Mouse (Mus musculus) gastrocnemius, postnatal 14 days (tissue): Measurements from ENCODE around the gene Nr2c2ap. TPM values are rescaled to one million over a fixed set of nuclear protein-coding genes. Genes with fewer than 3 reads are reported as not detected.

Source experiments
- microRNA-seq, 2 experiments: library from miRNA; unstranded; fragments of <30 nt; microRNA quantifications; one replicate each; pipeline ENCODE4 v1.2.0; 2021
- total RNA-seq, 2 experiments: library from RNA; stranded (reverse); gene quantifications; 2 replicates each; pipeline ENCODE4 v1.2.3; 2021

Gene Nr2c2ap
- total RNA-seq, 2 experiments from 2014 or later: 2.2 to 4.4 TPM

Small RNAs within 50 kb of the gene (microRNA-seq; reads per million reads assigned to microRNA genes)
- gene Mir7066: 0 reads per million in 2 experiments

Other genes with a start within 250 kb of the Nr2c2ap start
- gene Cilp2, start 243.6 kb upstream of the Nr2c2ap start, total RNA-seq: 10 to 100 TPM; 26.6 to 27.8 TPM
- gene Tssk6, start 229.1 kb upstream of the Nr2c2ap start, total RNA-seq: under 1 TPM in 1 of 2 experiments, not detected in 1; 0.31 TPM
- 100 to 1,000 TPM; 265 to 294 TPM for gene Ndufa13, start 228.8 kb upstream of the Nr2c2ap start, total RNA-seq
- gene Yjefn3, start 228.6 kb upstream of the Nr2c2ap start, total RNA-seq: 10 to 100 TPM in 1 of 2 experiments, 1 to 10 TPM in 1; 7.8 to 10.2 TPM
- gene Gatad2a, start 134.9 kb upstream of the Nr2c2ap start, total RNA-seq: 10 to 100 TPM; 31.0 to 35.1 TPM
- 10 to 100 TPM; 22.6 to 26.3 TPM for gene Mau2, start 88.6 kb upstream of the Nr2c2ap start, total RNA-seq
- gene Sugp1, start 88.5 kb upstream of the Nr2c2ap start, total RNA-seq: 10 to 100 TPM; 17.7 to 17.9 TPM
- gene Tm6sf2, start 58.4 kb upstream of the Nr2c2ap start, total RNA-seq: under 1 TPM in 1 of 2 experiments, not detected in 1; 0.51 TPM
- gene Hapln4, start 47.9 kb upstream of the Nr2c2ap start, total RNA-seq: under 1 TPM in 1 of 2 experiments, not detected in 1; 0.06 TPM
- under 1 TPM; 0.02 to 0.04 TPM for gene Ncan, start 10.5 kb upstream of the Nr2c2ap start, total RNA-seq
- 1 to 10 TPM; 8.1 to 8.8 TPM for gene Rfxank, start 7.8 kb downstream of the Nr2c2ap start, total RNA-seq
- 10 to 100 TPM; 14.4 to 18.4 TPM for gene Borcs8, start 8.2 kb downstream of the Nr2c2ap start, total RNA-seq
- under 1 TPM; 0.25 to 0.29 TPM for gene Mef2b, start 8.4 kb downstream of the Nr2c2ap start, total RNA-seq
- 10 to 100 TPM; 76.0 to 78.1 TPM for gene Tmem161a, start 41.0 kb downstream of the Nr2c2ap start, total RNA-seq
- 10 to 100 TPM; 25.5 to 29.2 TPM for gene Slc25a42, start 81.0 kb downstream of the Nr2c2ap start, total RNA-seq
- 10 to 100 TPM; 42.3 to 44.1 TPM for gene Sugp2, start 102.9 kb downstream of the Nr2c2ap start, total RNA-seq
- 1 to 10 TPM; 6.5 to 9.9 TPM for gene Armc6, start 103.1 kb downstream of the Nr2c2ap start, total RNA-seq
- gene Homer3, start 151.5 kb downstream of the Nr2c2ap start, total RNA-seq: 1 to 10 TPM; 8.5 to 8.7 TPM
- gene Ddx49, start 171.2 kb downstream of the Nr2c2ap start, total RNA-seq: 10 to 100 TPM; 25.3 to 27.5 TPM
- 100 to 1,000 TPM; 123 to 134 TPM for gene Cope, start 171.2 kb downstream of the Nr2c2ap start, total RNA-seq
- gene Cers1, start 184.4 kb downstream of the Nr2c2ap start, total RNA-seq: 10 to 100 TPM; 14.5 to 24.5 TPM
- gene Gdf1, start 198.5 kb downstream of the Nr2c2ap start, total RNA-seq: 1 to 10 TPM; 1.3 to 2.8 TPM
- gene Upf1, start 221.9 kb downstream of the Nr2c2ap start, total RNA-seq: 10 to 100 TPM; 31.6 to 35.0 TPM
- 10 to 100 TPM; 18.6 to 19.6 TPM for gene Comp, start 242.2 kb downstream of the Nr2c2ap start, total RNA-seq